Mouse (Mus musculus): Measurements from ENCODE around the gene Klk13.
"Not testable (repeated sequence)": the region's sequence is repeated elsewhere in the genome, so short reads cannot be mapped to it uniquely, and the experiment has no call there.

Klk13 gene

GRCm38 (mm10) chr7:43712267-43712666 lies at the start of gene Klk13:
Gene Klk13 (plus strand): TSS chr7:43712567.
- DNase-seq (ENCODE audit: low spot score in 2 of 2) = no peak

- no peak for DNase-seq (ENCODE audit: low spot score in 2 of 2)
These were observed 49.6 kb upstream of the Klk13 start for GRCm38 (mm10) chr7:43662804-43663203.

GRCm38 (mm10) chr7:43667221-43667620 lies 45.1 kb upstream of the Klk13 start:
- not testable (repeated sequence) for DNase-seq (ENCODE audit: low spot score in 2 of 2)

GRCm38 (mm10) chr7:43668582-43668981 lies 43.8 kb upstream of the Klk13 start:
- DNase-seq (ENCODE audit: low spot score in 2 of 2) = no peak

GRCm38 (mm10) chr7:43671064-43671808 lies 41.1 kb upstream of the Klk13 start:
- no peak for DNase-seq (ENCODE audit: low spot score in 2 of 2)

GRCm38 (mm10) chr7:43671809-43672580 lies 40.4 kb upstream of the Klk13 start, which contains the start of gene Ctu1:
Gene Ctu1 (plus strand): TSS chr7:43672016.
- peak; percentile 80 to 88 for DNase-seq (ENCODE audit: low spot score in 2 of 2)

GRCm38 (mm10) chr7:43672581-43673260 lies 39.6 kb upstream of the Klk13 start:
- no peak for DNase-seq (ENCODE audit: low spot score in 2 of 2)

GRCm38 (mm10) chr7:43675091-43675490 lies 37.3 kb upstream of the Klk13 start:
- DNase-seq (ENCODE audit: low spot score in 2 of 2) = no peak

- peak; percentile 23 to 37 for DNase-seq (ENCODE audit: low spot score in 2 of 2)
These were observed 33.9 kb upstream of the Klk13 start for GRCm38 (mm10) chr7:43678517-43678916.

- DNase-seq (ENCODE audit: low spot score in 2 of 2) = peak; percentile 50 to 65
These were observed 31.4 kb upstream of the Klk13 start for GRCm38 (mm10) chr7:43680960-43681359.

GRCm38 (mm10) chr7:43682511-43682910 lies 29.9 kb upstream of the Klk13 start:
- DNase-seq (ENCODE audit: low spot score in 2 of 2) = not testable (repeated sequence)

GRCm38 (mm10) chr7:43685088-43685487 lies 27.3 kb upstream of the Klk13 start:
- no peak for DNase-seq (ENCODE audit: low spot score in 2 of 2)

- no peak for DNase-seq (ENCODE audit: low spot score in 2 of 2)
These were observed 22.2 kb upstream of the Klk13 start, which contains the start of gene Klk14 for GRCm38 (mm10) chr7:43690118-43690517. Gene Klk14 (plus strand): TSS chr7:43690418.

GRCm38 (mm10) chr7:43710031-43710430 lies 2.3 kb upstream of the Klk13 start:
- DNase-seq (ENCODE audit: low spot score in 2 of 2) = no peak

- no peak for DNase-seq (ENCODE audit: low spot score in 2 of 2)
These were observed 550 bp downstream of the Klk13 start for GRCm38 (mm10) chr7:43712917-43713316.

GRCm38 (mm10) chr7:43713741-43714351 lies 1.5 kb downstream of the Klk13 start:
- no peak for DNase-seq (ENCODE audit: low spot score in 2 of 2)

GRCm38 (mm10) chr7:43747788-43748187 lies 35.4 kb downstream of the Klk13 start:
- no peak for DNase-seq (ENCODE audit: low spot score in 2 of 2)

GRCm38 (mm10) chr7:43752806-43753205 lies 40.4 kb downstream of the Klk13 start:
- DNase-seq (ENCODE audit: low spot score in 2 of 2) = no peak

GRCm38 (mm10) chr7:43766484-43766883 lies 54.1 kb downstream of the Klk13 start:
- DNase-seq (ENCODE audit: low spot score in 2 of 2) = no peak

GRCm38 (mm10) chr7:43768597-43768996 lies 56.2 kb downstream of the Klk13 start, which contains the start of gene Klk12:
Gene Klk12 (plus strand): TSS chr7:43768897.
- DNase-seq (ENCODE audit: low spot score in 2 of 2) = no peak

- no peak for DNase-seq (ENCODE audit: low spot score in 2 of 2)
These were observed 57.3 kb downstream of the Klk13 start for GRCm38 (mm10) chr7:43769636-43770035.

- DNase-seq (ENCODE audit: low spot score in 2 of 2) = no peak
These were observed 58.3 kb downstream of the Klk13 start for GRCm38 (mm10) chr7:43770701-43771100.

Measured in frontal cortex, postnatal 25 days (tissue).